Mouse (Mus musculus) lung, postnatal 0 days (tissue): ENCODE measurements around the gene Lipc.

Experiments
- CTCF ChIP-seq: IDR thresholded peaks from 2 replicates; pipeline ENCODE4 v1.5.1; 2016; ENCODE audit warnings: antibody characterized with exemption, mild to moderate bottlenecking
- EP300 ChIP-seq: IDR thresholded peaks from 2 replicates; pipeline ENCODE4 v1.6.1; 2016; ENCODE audit warnings: antibody characterized with exemption, mild to moderate bottlenecking, control low read depth

- TF ChIP-seq CTCF (no peak), EP300 (no peak)
These were observed 73.9 kb downstream of the Lipc start for GRCm38 (mm10) chr9:70878157-70878556.
